Comparison of ENCODE assay signal across 27 mouse cellular contexts in the genomic region with DNA sequence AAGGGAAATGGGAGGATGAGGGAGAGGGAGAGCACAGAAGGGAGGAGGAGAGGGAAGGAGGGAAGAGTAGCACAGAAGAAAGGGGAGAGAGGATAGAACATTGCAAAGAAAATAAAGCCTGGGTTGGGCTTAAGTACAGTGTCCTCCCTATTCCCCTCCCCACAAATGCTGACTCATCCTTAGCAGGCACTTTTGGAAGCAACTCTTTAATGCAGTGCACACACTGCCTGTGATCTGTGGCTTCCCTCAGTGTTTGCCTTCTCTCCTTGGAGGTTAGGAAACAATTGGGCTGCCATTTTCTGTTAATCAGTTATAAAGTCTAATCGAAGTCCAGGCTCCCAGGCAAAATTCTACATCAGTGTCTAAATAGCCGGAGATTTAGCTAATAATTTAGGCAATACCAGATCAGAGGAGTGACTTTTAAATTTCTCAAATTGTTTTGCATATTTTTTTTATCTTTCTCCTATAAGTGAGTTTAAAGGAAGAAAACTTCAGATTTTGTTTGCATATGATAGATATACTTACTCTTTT. TPM values are rescaled to one million over a fixed set of nuclear protein-coding genes. Genes with fewer than 3 reads are reported as not detected.
A peak's percentile ranks its signal among the peaks of the same experiment; 100 is the strongest.
DNase-seq lines count a peak whose midpoint lies in the region; ATAC-seq and TF ChIP-seq lines count a peak whose summit lies in the region.
"Not testable (repeated sequence)": the region's sequence is repeated elsewhere in the genome, so short reads cannot be mapped to it uniquely, and the experiment has no call there.
"Had no signal": no experiment of that assay in that cellular context is flagged by ENCODE, and none has a peak within 500 bp of the region (broad histone marks: within the 10 kb centered on the region; RNA-seq: fewer than 3 reads in every experiment).

No protein-coding gene starts in this region.

- DNase-seq in Patski (ENCODE audit: low read depth, low spot score); liver, embryonic 11.5 days (ENCODE audit: low spot score): not testable (repeated sequence)
- peak; percentile 41 for DNase-seq in heart, adult 11 months

- H3K4me3 ChIP-seq in intestine, embryonic 15.5 days (replicated peaks); kidney, embryonic 14.5 days (ENCODE audit: low read length); liver, embryonic 11.5 days (ENCODE audit: low read depth, low read length); liver, embryonic 16.5 days (ENCODE audit: low read depth, low read length); stomach, embryonic 15.5 days (replicated peaks): not testable (repeated sequence)

- WGBS in intestine, embryonic 15.5 days: 53% methylated on average over 2 of the region's 2 CpGs
- WGBS in kidney, embryonic 14.5 days: 71% methylated on average over 2 of the region's 2 CpGs
- 69% methylated on average over 2 of the region's 2 CpGs for WGBS in liver, embryonic 11.5 days
- WGBS in liver, embryonic 16.5 days (ENCODE audit: insufficient replicate concordance): 42% methylated on average over 2 of the region's 2 CpGs
- 69% methylated on average over 2 of the region's 2 CpGs for WGBS in stomach, embryonic 15.5 days

- POLR2A ChIA-PET in Patski (lab: Charles Lee): not testable (repeated sequence)

- CTCF ChIA-PET in Patski (lab: Charles Lee): not testable (repeated sequence)

- not testable (repeated sequence) for H3K4me2 ChIP-seq in intestine, embryonic 15.5 days (replicated peaks); kidney, embryonic 14.5 days (replicated peaks; ENCODE audit: low read depth, low read length); liver, embryonic 11.5 days; liver, embryonic 16.5 days (ENCODE audit: low read depth, low read length); stomach, embryonic 15.5 days

- not testable (repeated sequence) for H3K9ac ChIP-seq in intestine, embryonic 15.5 days; kidney, embryonic 14.5 days (ENCODE audit: low read depth, low read length); liver, embryonic 11.5 days (ENCODE audit: low read depth, low read length); liver, embryonic 16.5 days (ENCODE audit: low read depth, low read length); stomach, embryonic 15.5 days

- ATAC-seq in Patski: peak; percentile 76
- ATAC-seq in intestine, embryonic 15.5 days: peak; percentile 93
- peak; percentile 71; the same call in 1 of the 2 replicates for ATAC-seq in kidney, embryonic 14.5 days (ENCODE audit: low FRiP score, low TSS enrichment)
- peak; percentile 93 for ATAC-seq in liver, embryonic 11.5 days (replicated peaks; ENCODE audit: low FRiP score)
- peak; percentile 99 for ATAC-seq in liver, embryonic 16.5 days (ENCODE audit: low read depth)
- ATAC-seq in megakaryocyte, adult 5-6 weeks (ENCODE audit: poor library complexity, severe bottlenecking): peak; percentile 57
- peak; percentile 90 for ATAC-seq in stomach, embryonic 15.5 days (ENCODE audit: insufficient read depth, low FRiP score, low read depth)

- in situ Hi-C loops in Patski (cut with MboI; ENCODE audit: low pct_unique_long_range_greater_than_20kb): not testable (repeated sequence)

- H3K36me3 ChIP-seq in intestine, embryonic 15.5 days; kidney, embryonic 14.5 days (ENCODE audit: control insufficient read depth, insufficient read depth, low read length); liver, embryonic 11.5 days (ENCODE audit: control insufficient read depth, insufficient read depth, low read length); liver, embryonic 16.5 days (ENCODE audit: control insufficient read depth, insufficient read depth); stomach, embryonic 15.5 days: not testable (repeated sequence)

- not testable (repeated sequence) for H3K27me3 ChIP-seq in Patski; intestine, embryonic 15.5 days (replicated peaks); kidney, embryonic 14.5 days (ENCODE audit: control insufficient read depth, insufficient read depth, low read length); liver, embryonic 11.5 days (replicated peaks; ENCODE audit: control insufficient read depth, insufficient read depth, low read length); liver, embryonic 16.5 days (ENCODE audit: control insufficient read depth, insufficient read depth, low read depth, low read length); stomach, embryonic 15.5 days (replicated peaks)

- not testable (repeated sequence) for H3K9me3 ChIP-seq in intestine, embryonic 15.5 days; kidney, embryonic 14.5 days (ENCODE audit: control insufficient read depth, low read length); liver, embryonic 11.5 days (ENCODE audit: control insufficient read depth, low read length); liver, embryonic 16.5 days (replicated peaks; ENCODE audit: control insufficient read depth, low read length); stomach, embryonic 15.5 days

- not testable (repeated sequence) for H3K4me1 ChIP-seq in intestine, embryonic 15.5 days (replicated peaks); kidney, embryonic 14.5 days (ENCODE audit: control insufficient read depth, insufficient read depth, low read length); liver, embryonic 11.5 days (replicated peaks; ENCODE audit: control insufficient read depth, insufficient read depth, low read length); liver, embryonic 16.5 days (ENCODE audit: control insufficient read depth, low read depth, low read length); stomach, embryonic 15.5 days

- TF ChIP-seq CTCF in Patski (IDR thresholded peaks at IDR 0.05): not testable (repeated sequence)

- not testable (repeated sequence) for H3K27ac ChIP-seq in intestine, embryonic 15.5 days; kidney, embryonic 14.5 days (ENCODE audit: low read depth, low read length); liver, embryonic 11.5 days (ENCODE audit: low read depth, low read length); liver, embryonic 16.5 days (ENCODE audit: low read length); stomach, embryonic 15.5 days

RNA-seq across cellular contexts. Expression of gene Ugt1a6b, which starts 6.0 kb away (rescaled TPM):
- polyA plus RNA-seq in Patski (2021): 4.2 TPM
- 0.29 and 0.36 TPM in 2 replicates for polyA plus RNA-seq in intestine, embryonic 15.5 days (2015; fragmentation: Nextera tagmentation; extraction: Ambion mirVana)
- polyA plus RNA-seq in kidney, embryonic 14.5 days (2014; fragmentation: Nextera tagmentation; extraction: Ambion mirVana): 0.11 TPM in 1 of 2 replicates, not detected in the other
- 0.11 and 0.31 TPM in 2 replicates for polyA plus RNA-seq in liver, embryonic 11.5 days (2014; fragmentation: Nextera tagmentation; extraction: Ambion mirVana)
- 18.7 and 20.1 TPM in 2 replicates for polyA plus RNA-seq in liver, embryonic 16.5 days (2015; fragmentation: Nextera tagmentation; extraction: Ambion mirVana)
- total RNA-seq in megakaryocyte, adult 5-6 weeks (2015): 3.7 and 6.3 TPM in 2 replicates
- total RNA-seq in megakaryocyte, adult 5-6 weeks (2017): 4.6 and 6.1 TPM in 2 replicates
- 2.6 and 3.9 TPM in 2 replicates for polyA plus RNA-seq in stomach, embryonic 15.5 days (2015; fragmentation: Nextera tagmentation; extraction: Ambion mirVana)
- total RNA-seq: left cerebral cortex, adult 2 months; left cerebral cortex, postnatal 25 days; MEL had no signal
- polyA plus RNA-seq: embryonic facial prominence, embryonic 12.5 days; forebrain, embryonic 11.5 days; heart, embryonic 15.5 days; limb, embryonic 12.5 days; neural tube, embryonic 13.5 days had no signal

RNA-seq across cellular contexts. Expression of gene Ugt1a7c, which starts 14.2 kb away (rescaled TPM):
- polyA plus RNA-seq in Patski (2021): 46.3 TPM
- polyA plus RNA-seq in intestine, embryonic 15.5 days (2015; fragmentation: Nextera tagmentation; extraction: Ambion mirVana): 49.1 and 49.8 TPM in 2 replicates
- polyA plus RNA-seq in kidney, embryonic 14.5 days (2014; fragmentation: Nextera tagmentation; extraction: Ambion mirVana): 4.6 and 6.1 TPM in 2 replicates
- polyA plus RNA-seq in liver, embryonic 11.5 days (2014; fragmentation: Nextera tagmentation; extraction: Ambion mirVana): 1.6 and 2.8 TPM in 2 replicates
- 3.0 TPM in 2 replicates for polyA plus RNA-seq in liver, embryonic 16.5 days (2015; fragmentation: Nextera tagmentation; extraction: Ambion mirVana)
- 120 and 121 TPM in 2 replicates for total RNA-seq in megakaryocyte, adult 5-6 weeks (2015)
- 178 and 196 TPM in 2 replicates for total RNA-seq in megakaryocyte, adult 5-6 weeks (2017)
- 12.5 and 19.6 TPM in 2 replicates for polyA plus RNA-seq in stomach, embryonic 15.5 days (2015; fragmentation: Nextera tagmentation; extraction: Ambion mirVana)
- total RNA-seq: MEL had no signal

RNA-seq across cellular contexts. Expression of gene Ugt1a8, which starts 21.5 kb away (rescaled TPM):
- not detected for polyA plus RNA-seq in Patski (2021)
- not detected in 2 replicates for polyA plus RNA-seq in intestine, embryonic 15.5 days (2015; fragmentation: Nextera tagmentation; extraction: Ambion mirVana)
- polyA plus RNA-seq in kidney, embryonic 14.5 days (2014; fragmentation: Nextera tagmentation; extraction: Ambion mirVana): not detected in 2 replicates
- not detected in 2 replicates for polyA plus RNA-seq in liver, embryonic 11.5 days (2014; fragmentation: Nextera tagmentation; extraction: Ambion mirVana)
- not detected in 2 replicates for polyA plus RNA-seq in liver, embryonic 16.5 days (2015; fragmentation: Nextera tagmentation; extraction: Ambion mirVana)
- not detected in 2 replicates for total RNA-seq in megakaryocyte, adult 5-6 weeks (2015)
- not detected in 2 replicates for total RNA-seq in megakaryocyte, adult 5-6 weeks (2017)
- polyA plus RNA-seq in stomach, embryonic 15.5 days (2015; fragmentation: Nextera tagmentation; extraction: Ambion mirVana): not detected in 2 replicates
- total RNA-seq: adrenal gland, postnatal 14 days; gastrocnemius, adult 2 months; gastrocnemius, postnatal 36 days; heart, adult 8-10 months; heart, postnatal 25 days; hindbrain, postnatal 0 days; layer of hippocampus, adult 2 months; layer of hippocampus, postnatal 14 days; left cerebral cortex, adult 2 months; left cerebral cortex, postnatal 25 days; MEL had no signal
- polyA plus RNA-seq: embryonic facial prominence, embryonic 12.5 days; forebrain, embryonic 11.5 days; forebrain, embryonic 16.5 days; heart, embryonic 15.5 days; hindbrain, embryonic 12.5 days; hindbrain, postnatal 0 days; limb, embryonic 12.5 days; midbrain, embryonic 13.5 days; neural tube, embryonic 13.5 days had no signal

RNA-seq across cellular contexts. Expression of gene Ugt1a6a, which starts 25.5 kb away (rescaled TPM):
- polyA plus RNA-seq in Patski (2021): 21.3 TPM
- polyA plus RNA-seq in intestine, embryonic 15.5 days (2015; fragmentation: Nextera tagmentation; extraction: Ambion mirVana): 7.9 and 10.3 TPM in 2 replicates
- polyA plus RNA-seq in kidney, embryonic 14.5 days (2014; fragmentation: Nextera tagmentation; extraction: Ambion mirVana): 1.3 and 1.9 TPM in 2 replicates
- polyA plus RNA-seq in liver, embryonic 11.5 days (2014; fragmentation: Nextera tagmentation; extraction: Ambion mirVana): 0.62 and 0.80 TPM in 2 replicates
- 21.1 and 21.8 TPM in 2 replicates for polyA plus RNA-seq in liver, embryonic 16.5 days (2015; fragmentation: Nextera tagmentation; extraction: Ambion mirVana)
- total RNA-seq in megakaryocyte, adult 5-6 weeks (2015): 7.2 and 7.6 TPM in 2 replicates
- total RNA-seq in megakaryocyte, adult 5-6 weeks (2017): 4.6 and 6.5 TPM in 2 replicates
- polyA plus RNA-seq in stomach, embryonic 15.5 days (2015; fragmentation: Nextera tagmentation; extraction: Ambion mirVana): 29.2 and 29.4 TPM in 2 replicates
- total RNA-seq: MEL had no signal

RNA-seq across cellular contexts. Expression of gene Ugt1a9, which starts 38.5 kb away (rescaled TPM):
- polyA plus RNA-seq in Patski (2021): 0.32 TPM
- polyA plus RNA-seq in intestine, embryonic 15.5 days (2015; fragmentation: Nextera tagmentation; extraction: Ambion mirVana): 5.6 and 8.0 TPM in 2 replicates
- 1.5 and 2.5 TPM in 2 replicates for polyA plus RNA-seq in kidney, embryonic 14.5 days (2014; fragmentation: Nextera tagmentation; extraction: Ambion mirVana)
- not detected in 2 replicates for polyA plus RNA-seq in liver, embryonic 11.5 days (2014; fragmentation: Nextera tagmentation; extraction: Ambion mirVana)
- 0.11 and 0.44 TPM in 2 replicates for polyA plus RNA-seq in liver, embryonic 16.5 days (2015; fragmentation: Nextera tagmentation; extraction: Ambion mirVana)
- total RNA-seq in megakaryocyte, adult 5-6 weeks (2015): not detected in 2 replicates
- not detected in 2 replicates for total RNA-seq in megakaryocyte, adult 5-6 weeks (2017)
- polyA plus RNA-seq in stomach, embryonic 15.5 days (2015; fragmentation: Nextera tagmentation; extraction: Ambion mirVana): 1.7 and 1.8 TPM in 2 replicates
- total RNA-seq: gastrocnemius, adult 2 months; gastrocnemius, postnatal 36 days; heart, adult 8-10 months; heart, postnatal 25 days; hindbrain, postnatal 0 days; layer of hippocampus, adult 2 months; layer of hippocampus, postnatal 14 days; left cerebral cortex, adult 2 months; left cerebral cortex, postnatal 25 days; MEL had no signal
- polyA plus RNA-seq: embryonic facial prominence, embryonic 12.5 days; forebrain, embryonic 11.5 days; forebrain, embryonic 16.5 days; heart, embryonic 15.5 days; hindbrain, embryonic 12.5 days; hindbrain, postnatal 0 days; limb, embryonic 12.5 days; midbrain, embryonic 13.5 days; neural tube, embryonic 13.5 days had no signal
